Mouse (Mus musculus): ENCODE data around the gene Lexm. TPM values are rescaled to one million over a fixed set of nuclear protein-coding genes. Genes with fewer than 3 reads are reported as not detected.

Lexm gene
- polyA plus RNA-seq, 1 experiment from 2014 or later, result 0.33 TPM

- peak within 1 kb of the TSS; percentile 88 for H3K4me2 ChIP-seq (ENCODE audit: low read depth, severe bottlenecking)
- ATAC-seq (ENCODE audit: insufficient number of reproducible peaks, low FRiP score, low TSS enrichment, low read depth), result peak; percentile 93
- H3K27me3 ChIP-seq (ENCODE audit: control insufficient read depth, insufficient read depth, low read length), result no peaks in the 10 kb centered on the region
- peak; percentile 99 for DNase-seq (ENCODE audit: low spot score)
- H3K4me3 ChIP-seq (ENCODE audit: low read depth, low read length), result peak within 1 kb of the TSS; percentile 59
- H3K9ac ChIP-seq (ENCODE audit: low read length), result peak within 1 kb of the TSS; percentile 62
- H3K27ac ChIP-seq (replicated peaks; ENCODE audit: low read depth, low read length), result peak within 1 kb of the TSS; percentile 66
- WGBS, result 3% methylated on average over 40 of the region's 40 CpGs
- no peaks in the 10 kb centered on the region for H3K9me3 ChIP-seq (ENCODE audit: control insufficient read depth, low read length)
- H3K4me1 ChIP-seq (ENCODE audit: control insufficient read depth, insufficient read depth, low read length), result no peaks in the 10 kb centered on the region; the same call in 1 of the 2 replicates
- peaks cover 2% of the 10 kb centered on the region; the same call in 1 of the 2 replicates for H3K36me3 ChIP-seq (ENCODE audit: control insufficient read depth, insufficient read depth, low read length)
These were observed 33.9 kb upstream of the Lexm start, which contains the start of gene Pars2 for GRCm38 (mm10) chr4:106650833-106651527. Gene Pars2 (plus strand): TSS chr4:106651069.

GRCm38 (mm10) chr4:106647137-106647536 is 30.1 kb upstream of the Lexm start:
- H3K27me3 ChIP-seq (ENCODE audit: control insufficient read depth, insufficient read depth, low read length), result no peaks in the 10 kb centered on the region
- H3K4me1 ChIP-seq (ENCODE audit: control insufficient read depth, insufficient read depth, low read length), result peaks cover 7% of the 10 kb centered on the region; the same call in 1 of the 2 replicates
- no peaks in the 10 kb centered on the region for H3K36me3 ChIP-seq (ENCODE audit: control insufficient read depth, insufficient read depth, low read length)
- WGBS, result 58% methylated on average over 6 of the region's 6 CpGs
- no peak for DNase-seq (ENCODE audit: low spot score)
- no peak overlapping the region for H3K9ac ChIP-seq (ENCODE audit: low read length)
- H3K9me3 ChIP-seq (ENCODE audit: control insufficient read depth, low read length), result no peaks in the 10 kb centered on the region
- H3K4me3 ChIP-seq (ENCODE audit: low read depth, low read length), result no peak overlapping the region
- no peak for ATAC-seq (ENCODE audit: insufficient number of reproducible peaks, low FRiP score, low TSS enrichment, low read depth)
- no peak overlapping the region for H3K27ac ChIP-seq (replicated peaks; ENCODE audit: low read depth, low read length)
- no peak overlapping the region for H3K4me2 ChIP-seq (ENCODE audit: low read depth, severe bottlenecking)

- no peak overlapping the region for H3K4me2 ChIP-seq (ENCODE audit: low read depth, severe bottlenecking)
- H3K36me3 ChIP-seq (ENCODE audit: control insufficient read depth, insufficient read depth, low read length), result no peaks in the 10 kb centered on the region
- no peaks in the 10 kb centered on the region for H3K9me3 ChIP-seq (ENCODE audit: control insufficient read depth, low read length)
- DNase-seq (ENCODE audit: low spot score) (no peak), ATAC-seq (ENCODE audit: insufficient number of reproducible peaks, low FRiP score, low TSS enrichment, low read depth) (no peak)
- no peak overlapping the region for H3K9ac ChIP-seq (ENCODE audit: low read length)
- no peak overlapping the region for H3K27ac ChIP-seq (replicated peaks; ENCODE audit: low read depth, low read length)
- 68% methylated on average over 5 of the region's 5 CpGs for WGBS
- peaks cover 7% of the 10 kb centered on the region; the same call in 1 of the 2 replicates for H3K4me1 ChIP-seq (ENCODE audit: control insufficient read depth, insufficient read depth, low read length)
- H3K4me3 ChIP-seq (ENCODE audit: low read depth, low read length), result no peak overlapping the region
- H3K27me3 ChIP-seq (ENCODE audit: control insufficient read depth, insufficient read depth, low read length), result no peaks in the 10 kb centered on the region
These were observed 28.8 kb upstream of the Lexm start for GRCm38 (mm10) chr4:106645797-106646196.

GRCm38 (mm10) chr4:106644218-106644610 is 27.2 kb upstream of the Lexm start:
- Histone ChIP-seq H3K9ac (ENCODE audit: low read length) (no peak overlapping the region), H3K36me3 (ENCODE audit: control insufficient read depth, insufficient read depth, low read length) (no peaks in the 10 kb centered on the region), H3K27ac (replicated peaks; ENCODE audit: low read depth, low read length) (no peak overlapping the region), H3K27me3 (ENCODE audit: control insufficient read depth, insufficient read depth, low read length) (no peaks in the 10 kb centered on the region), H3K9me3 (ENCODE audit: control insufficient read depth, low read length) (no peaks in the 10 kb centered on the region), H3K4me3 (ENCODE audit: low read depth, low read length) (no peak overlapping the region), H3K4me1 (ENCODE audit: control insufficient read depth, insufficient read depth, low read length) (peaks cover 7% of the 10 kb centered on the region; the same call in 1 of the 2 replicates), H3K4me2 (ENCODE audit: low read depth, severe bottlenecking) (0 out of 2 replicates have a peak overlapping the region, but pooled peaks have one; percentile 22)
- ATAC-seq (ENCODE audit: insufficient number of reproducible peaks, low FRiP score, low TSS enrichment, low read depth) (no peak), DNase-seq (ENCODE audit: low spot score) (no peak)
- 60% methylated on average over 6 of the region's 6 CpGs for WGBS

- H3K27me3 ChIP-seq (ENCODE audit: control insufficient read depth, insufficient read depth, low read length), result no peaks in the 10 kb centered on the region
- H3K4me2 ChIP-seq (ENCODE audit: low read depth, severe bottlenecking), result peak overlapping the region; percentile 22; the same call in 1 of the 2 replicates
- DNase-seq (ENCODE audit: low spot score) (peak; percentile 33), ATAC-seq (ENCODE audit: insufficient number of reproducible peaks, low FRiP score, low TSS enrichment, low read depth) (no peak)
- WGBS, result 12% methylated on average over 8 of the region's 8 CpGs
- no peak overlapping the region for H3K4me3 ChIP-seq (ENCODE audit: low read depth, low read length)
- peaks cover 7% of the 10 kb centered on the region; the same call in 1 of the 2 replicates for H3K4me1 ChIP-seq (ENCODE audit: control insufficient read depth, insufficient read depth, low read length)
- 0 out of 2 replicates have a peak overlapping the region, but pooled peaks have one; percentile 14 for H3K27ac ChIP-seq (replicated peaks; ENCODE audit: low read depth, low read length)
- no peaks in the 10 kb centered on the region; the same call in 1 of the 2 replicates for H3K9me3 ChIP-seq (ENCODE audit: control insufficient read depth, low read length)
- H3K36me3 ChIP-seq (ENCODE audit: control insufficient read depth, insufficient read depth, low read length), result no peaks in the 10 kb centered on the region
- H3K9ac ChIP-seq (ENCODE audit: low read length), result no peak overlapping the region
These were observed 26.6 kb upstream of the Lexm start for GRCm38 (mm10) chr4:106643483-106644217.

GRCm38 (mm10) chr4:106634086-106634479 is 17.0 kb upstream of the Lexm start:
- Histone ChIP-seq H3K9ac (ENCODE audit: low read length) (no peak overlapping the region), H3K36me3 (ENCODE audit: control insufficient read depth, insufficient read depth, low read length) (no peaks in the 10 kb centered on the region), H3K27ac (replicated peaks; ENCODE audit: low read depth, low read length) (no peak overlapping the region), H3K4me1 (ENCODE audit: control insufficient read depth, insufficient read depth, low read length) (peaks cover 10% of the 10 kb centered on the region; the same call in 1 of the 2 replicates), H3K27me3 (ENCODE audit: control insufficient read depth, insufficient read depth, low read length) (no peaks in the 10 kb centered on the region), H3K4me2 (ENCODE audit: low read depth, severe bottlenecking) (no peak overlapping the region), H3K9me3 (ENCODE audit: control insufficient read depth, low read length) (no peaks in the 10 kb centered on the region; the same call in 1 of the 2 replicates), H3K4me3 (ENCODE audit: low read depth, low read length) (no peak overlapping the region)
- 51% methylated on average over 8 of the region's 9 CpGs for WGBS
- no peak for ATAC-seq (ENCODE audit: insufficient number of reproducible peaks, low FRiP score, low TSS enrichment, low read depth)
- DNase-seq (ENCODE audit: low spot score), result no peak

GRCm38 (mm10) chr4:106633281-106634085 is 16.4 kb upstream of the Lexm start:
- DNase-seq (ENCODE audit: low spot score), result no peak
- Histone ChIP-seq H3K4me1 (ENCODE audit: control insufficient read depth, insufficient read depth, low read length) (peaks cover 10% of the 10 kb centered on the region; the same call in 1 of the 2 replicates), H3K4me3 (ENCODE audit: low read depth, low read length) (no peak overlapping the region), H3K36me3 (ENCODE audit: control insufficient read depth, insufficient read depth, low read length) (no peaks in the 10 kb centered on the region), H3K9me3 (ENCODE audit: control insufficient read depth, low read length) (no peaks in the 10 kb centered on the region), H3K27me3 (ENCODE audit: control insufficient read depth, insufficient read depth, low read length) (no peaks in the 10 kb centered on the region), H3K4me2 (ENCODE audit: low read depth, severe bottlenecking) (no peak overlapping the region), H3K9ac (ENCODE audit: low read length) (no peak overlapping the region), H3K27ac (replicated peaks; ENCODE audit: low read depth, low read length) (no peak overlapping the region)
- WGBS, result 28% methylated on average over 8 of the region's 8 CpGs
- ATAC-seq (ENCODE audit: insufficient number of reproducible peaks, low FRiP score, low TSS enrichment, low read depth), result no peak

- DNase-seq (ENCODE audit: low spot score), result no peak
- no peak overlapping the region for H3K27ac ChIP-seq (replicated peaks; ENCODE audit: low read depth, low read length)
- WGBS, result 67% methylated on average over 1 of the region's 3 CpGs
- no peak overlapping the region for H3K4me3 ChIP-seq (ENCODE audit: low read depth, low read length)
- no peak overlapping the region for H3K9ac ChIP-seq (ENCODE audit: low read length)
- no peaks in the 10 kb centered on the region for H3K36me3 ChIP-seq (ENCODE audit: control insufficient read depth, insufficient read depth, low read length)
- H3K4me2 ChIP-seq (ENCODE audit: low read depth, severe bottlenecking), result no peak overlapping the region
- H3K4me1 ChIP-seq (ENCODE audit: control insufficient read depth, insufficient read depth, low read length), result peaks cover 10% of the 10 kb centered on the region; the same call in 1 of the 2 replicates
- H3K9me3 ChIP-seq (ENCODE audit: control insufficient read depth, low read length), result no peaks in the 10 kb centered on the region
- no peaks in the 10 kb centered on the region for H3K27me3 ChIP-seq (ENCODE audit: control insufficient read depth, insufficient read depth, low read length)
- no peak for ATAC-seq (ENCODE audit: insufficient number of reproducible peaks, low FRiP score, low TSS enrichment, low read depth)
These were observed 15.3 kb upstream of the Lexm start for GRCm38 (mm10) chr4:106632313-106632712.
